Mouse (Mus musculus) adrenal gland, postnatal 4 days (tissue): Measurements from ENCODE around the gene Itsn2. TPM values are rescaled to one million over a fixed set of nuclear protein-coding genes. Genes with fewer than 3 reads are reported as not detected.

Experiments
- total RNA-seq, 2 experiments: library from RNA; stranded (reverse); gene quantifications; 2 replicates each; pipeline ENCODE4 v1.2.3; 2021

Itsn2 gene
- total RNA-seq, 2 experiments from 2014 or later, result 47.7 to 49.3 TPM

Other genes with a start within 250 kb of the Itsn2 start
- 10 to 100 TPM; 47.5 to 48.2 TPM for gene Ncoa1, start 115.5 kb upstream of the Itsn2 start, total RNA-seq
- not detected for gene Gm3625, start 289 bp downstream of the Itsn2 start, total RNA-seq
- under 1 TPM; 0.34 to 0.39 TPM for gene Fam228a, start 145.8 kb downstream of the Itsn2 start, total RNA-seq
- gene Pfn4, start 176.4 kb downstream of the Itsn2 start, total RNA-seq, result 1 to 10 TPM; 4.3 to 6.7 TPM
- 10 to 100 TPM; 13.2 to 14.1 TPM for gene Fam228b, start 176.6 kb downstream of the Itsn2 start, total RNA-seq
- gene Sf3b6, start 224.9 kb downstream of the Itsn2 start, total RNA-seq, result 100 to 1,000 TPM; 133 to 140 TPM
- gene Fkbp1b, start 249.0 kb downstream of the Itsn2 start, total RNA-seq, result 10 to 100 TPM; 24.5 to 33.2 TPM